Mouse (Mus musculus) inflammation-experienced regulatory T-cells, adult 6 months (primary cell): Measurements from ENCODE around the gene Gas1. TPM values are rescaled to one million over a fixed set of nuclear protein-coding genes. Genes with fewer than 3 reads are reported as not detected.

Experiments
- ATAC-seq: one replicate; pipeline ENCODE4 v1.8.0; 2017
- polyA plus RNA-seq, 3 experiments: library from polyadenylated mRNA; unstranded; fragments of 100-300 nt; shearing (Covaris generic); gene quantifications; one replicate each; pipeline ENCODE4 v1.2.1; 2017

Gas1 gene
- polyA plus RNA-seq, 3 experiments from 2014 or later = not detected

DNA sequence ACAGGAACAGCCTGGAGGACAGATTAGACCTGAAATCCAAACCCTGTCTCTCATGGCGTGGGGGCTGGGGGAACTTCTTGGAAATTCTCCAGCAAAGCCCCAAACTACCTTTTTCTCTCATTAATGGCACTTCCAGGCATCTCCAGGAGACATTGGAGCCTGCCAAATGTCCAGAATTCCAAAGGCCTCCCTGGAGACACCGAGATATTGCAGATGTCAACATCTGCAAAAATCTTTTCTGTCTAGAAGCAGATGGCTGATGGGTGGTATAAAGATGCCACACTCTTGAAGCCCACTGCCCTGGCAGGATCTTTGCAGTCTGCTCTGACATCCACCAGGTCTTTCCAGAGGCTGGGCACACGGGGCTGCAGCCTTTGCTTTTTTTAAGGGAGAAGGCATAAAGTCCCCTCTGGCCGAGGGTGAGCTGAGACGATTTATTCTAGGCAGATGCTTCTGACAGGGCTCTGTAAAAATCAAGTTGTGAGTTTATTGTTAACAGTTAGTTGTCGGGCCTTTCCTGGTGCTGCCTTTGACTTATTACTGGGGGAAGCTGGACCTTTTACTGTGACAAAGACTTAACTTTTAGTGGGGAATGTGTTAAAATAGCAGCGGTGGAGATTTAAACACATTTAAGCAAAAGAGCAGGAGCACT lies 4.7 kb downstream of the Gas1 start:
- ATAC-seq = no peak

DNA sequence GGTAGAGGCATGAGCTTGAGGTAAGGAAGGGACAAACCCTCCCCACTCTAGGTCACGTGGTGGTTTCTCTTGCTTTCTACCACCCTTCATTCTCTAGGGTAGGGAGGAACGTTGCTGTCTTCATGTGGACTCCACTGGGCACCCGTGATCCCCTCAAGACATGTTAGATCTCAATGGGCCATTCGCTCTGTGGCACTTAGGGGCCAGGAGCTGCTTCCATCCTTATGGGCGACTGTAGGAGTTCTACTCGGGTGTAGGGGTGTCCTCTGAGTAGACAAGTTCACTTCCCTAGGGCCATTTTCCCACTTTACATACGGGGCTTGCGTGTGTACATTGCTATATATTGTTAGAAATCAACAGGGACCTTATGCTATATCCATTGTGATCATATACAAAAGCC lies 5.4 kb downstream of the Gas1 start:
- ATAC-seq = no peak

DNA sequence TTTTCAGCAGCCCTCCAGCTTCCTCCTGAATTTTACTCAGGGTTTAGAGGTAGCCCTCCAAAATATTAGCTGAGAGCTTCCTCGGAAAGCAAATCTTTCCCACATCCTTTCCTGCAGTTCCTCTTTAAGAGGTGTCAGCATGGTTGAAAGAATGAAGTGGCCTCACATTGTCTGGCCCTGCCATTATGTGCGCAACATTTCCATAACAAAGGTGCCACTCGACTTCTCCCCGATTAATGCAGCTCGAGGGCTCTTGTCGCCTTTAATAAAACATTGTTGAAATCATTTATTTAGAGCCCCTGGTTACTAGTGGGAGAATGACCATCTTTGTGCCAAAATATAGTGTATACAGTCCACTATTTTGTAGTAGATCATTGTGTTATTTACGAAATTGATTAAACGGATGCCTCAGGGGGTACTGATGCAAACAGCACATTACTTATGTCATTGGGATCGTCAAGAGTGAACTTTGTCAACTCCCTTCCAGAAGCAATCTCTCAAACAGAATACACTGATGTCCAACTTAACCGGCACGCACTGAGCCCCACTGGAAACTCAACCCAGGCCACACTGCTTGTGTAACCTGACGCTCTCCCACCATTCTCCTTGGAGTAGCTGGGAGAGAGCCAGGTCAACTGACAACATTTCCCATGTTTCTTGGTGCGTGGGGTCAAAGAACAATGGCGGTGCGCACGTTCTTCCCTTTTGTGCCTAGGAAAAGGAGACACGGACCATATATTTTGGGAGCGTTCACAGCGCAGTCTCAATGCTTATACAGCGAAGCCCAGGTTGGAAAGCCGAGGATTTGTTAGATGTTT lies 6.1 kb downstream of the Gas1 start:
- ATAC-seq = no peak

DNA sequence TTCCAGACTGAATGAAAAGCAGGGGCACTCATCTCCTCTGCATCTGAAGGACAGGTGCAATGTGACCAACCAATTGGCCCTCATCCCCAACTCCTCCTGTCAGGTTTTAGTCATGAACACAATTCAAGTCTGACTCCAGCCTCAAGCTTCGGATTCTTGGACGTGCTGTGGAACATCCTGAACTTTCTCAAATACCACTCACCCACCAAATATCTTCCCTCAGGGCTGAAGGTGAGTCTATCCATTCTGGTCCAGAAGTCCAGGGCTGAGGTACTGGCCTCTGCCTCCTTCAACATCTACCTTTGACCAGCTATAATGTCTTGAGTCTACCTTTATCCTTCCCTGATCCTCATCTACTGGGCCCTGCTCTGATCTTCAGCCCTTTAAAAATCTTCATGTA lies 8.1 kb downstream of the Gas1 start:
- no peak for ATAC-seq

DNA sequence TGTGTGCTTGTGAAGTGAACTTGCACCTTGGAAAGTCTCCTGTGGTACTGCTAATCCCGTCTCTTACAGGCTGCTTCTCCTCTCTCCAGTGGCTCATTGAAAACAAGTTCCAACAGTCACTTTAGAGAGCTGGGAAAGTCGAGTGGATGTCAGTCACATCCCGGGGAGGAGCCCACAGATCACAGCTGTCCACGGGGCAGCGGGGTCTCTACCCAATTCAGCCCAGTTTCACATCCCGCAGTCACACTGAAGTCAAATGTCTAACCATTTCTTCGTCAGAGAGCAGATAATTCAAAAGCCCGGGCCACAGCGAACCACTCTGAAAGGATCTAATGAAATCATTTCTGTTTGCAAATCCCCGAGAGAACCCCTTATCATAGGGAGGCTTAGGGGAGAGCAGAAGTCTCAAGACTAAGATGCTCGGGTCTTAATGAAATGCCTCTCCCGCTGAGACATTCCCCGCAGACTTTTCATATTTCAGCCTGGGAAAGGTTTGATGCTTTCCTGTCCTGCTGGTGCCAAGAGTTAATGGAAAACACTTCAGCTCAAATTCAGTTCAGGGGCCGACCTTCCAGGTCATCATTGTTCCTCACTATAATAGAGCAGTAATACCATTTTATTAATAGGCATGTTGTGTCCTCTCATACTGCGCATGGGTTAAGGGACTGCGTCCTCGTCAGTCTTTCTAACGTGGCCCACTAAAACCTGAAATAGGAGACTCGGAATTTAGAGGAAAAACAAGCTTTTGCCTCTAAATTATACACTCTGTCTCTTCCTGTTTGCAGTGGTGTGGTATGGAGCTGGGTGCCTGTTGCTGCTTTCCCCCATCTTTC lies 20.7 kb downstream of the Gas1 start:
- ATAC-seq = no peak

DNA sequence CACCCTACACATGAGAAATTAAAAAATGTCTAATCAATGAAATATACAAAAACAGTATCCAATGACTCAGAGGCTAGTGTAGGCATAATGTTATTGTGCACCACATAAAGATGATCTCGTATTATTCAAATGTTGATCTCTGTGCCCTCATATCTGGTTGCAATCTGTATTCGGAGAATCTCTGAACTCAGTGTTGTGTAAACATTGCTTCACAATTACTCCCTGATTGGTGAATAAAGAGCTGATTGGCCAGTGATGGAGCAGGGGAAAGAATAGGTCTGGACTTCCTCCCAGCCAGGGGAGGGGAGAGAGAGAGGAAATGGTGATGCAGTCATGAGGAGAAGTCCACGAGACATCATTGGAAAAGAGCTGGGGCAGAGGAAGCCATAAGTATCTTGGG lies 23.0 kb downstream of the Gas1 start:
- ATAC-seq = no peak

DNA sequence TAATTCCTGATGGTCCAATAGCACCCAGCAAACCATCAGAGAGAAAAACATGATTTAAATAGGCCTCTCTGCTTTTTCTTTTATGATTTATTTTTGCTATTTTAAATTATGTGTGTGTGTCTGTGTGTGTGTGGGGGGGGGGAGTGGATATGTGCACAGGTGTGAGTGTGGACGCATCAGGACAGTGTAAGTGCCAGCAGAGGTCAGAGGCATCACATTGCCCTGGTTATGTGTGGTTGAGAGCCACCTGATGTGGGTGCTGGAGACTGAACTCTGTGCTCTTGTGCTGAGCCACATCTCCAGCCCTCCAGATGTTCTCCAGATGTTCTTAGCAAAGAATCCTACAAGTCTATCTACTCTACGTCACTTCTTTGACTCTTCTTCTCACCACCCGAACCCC lies 28.9 kb downstream of the Gas1 start:
- ATAC-seq = no peak

DNA sequence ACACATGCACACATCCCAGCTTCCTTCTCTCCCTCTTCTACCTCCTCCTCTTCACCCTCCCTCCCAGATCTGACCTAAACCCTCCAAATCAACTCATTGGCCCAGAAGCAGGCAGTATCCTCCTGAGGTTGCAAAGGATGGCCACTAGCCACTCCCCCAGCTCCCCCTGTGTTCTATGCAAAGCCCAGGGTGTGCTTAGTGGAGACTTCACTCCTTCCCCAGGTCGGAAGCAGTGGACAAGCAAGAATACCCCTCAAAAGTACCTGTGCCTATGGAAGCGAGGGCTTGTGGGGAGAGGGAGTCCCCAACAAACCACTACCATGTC lies 29.3 kb downstream of the Gas1 start:
- no peak for ATAC-seq

DNA sequence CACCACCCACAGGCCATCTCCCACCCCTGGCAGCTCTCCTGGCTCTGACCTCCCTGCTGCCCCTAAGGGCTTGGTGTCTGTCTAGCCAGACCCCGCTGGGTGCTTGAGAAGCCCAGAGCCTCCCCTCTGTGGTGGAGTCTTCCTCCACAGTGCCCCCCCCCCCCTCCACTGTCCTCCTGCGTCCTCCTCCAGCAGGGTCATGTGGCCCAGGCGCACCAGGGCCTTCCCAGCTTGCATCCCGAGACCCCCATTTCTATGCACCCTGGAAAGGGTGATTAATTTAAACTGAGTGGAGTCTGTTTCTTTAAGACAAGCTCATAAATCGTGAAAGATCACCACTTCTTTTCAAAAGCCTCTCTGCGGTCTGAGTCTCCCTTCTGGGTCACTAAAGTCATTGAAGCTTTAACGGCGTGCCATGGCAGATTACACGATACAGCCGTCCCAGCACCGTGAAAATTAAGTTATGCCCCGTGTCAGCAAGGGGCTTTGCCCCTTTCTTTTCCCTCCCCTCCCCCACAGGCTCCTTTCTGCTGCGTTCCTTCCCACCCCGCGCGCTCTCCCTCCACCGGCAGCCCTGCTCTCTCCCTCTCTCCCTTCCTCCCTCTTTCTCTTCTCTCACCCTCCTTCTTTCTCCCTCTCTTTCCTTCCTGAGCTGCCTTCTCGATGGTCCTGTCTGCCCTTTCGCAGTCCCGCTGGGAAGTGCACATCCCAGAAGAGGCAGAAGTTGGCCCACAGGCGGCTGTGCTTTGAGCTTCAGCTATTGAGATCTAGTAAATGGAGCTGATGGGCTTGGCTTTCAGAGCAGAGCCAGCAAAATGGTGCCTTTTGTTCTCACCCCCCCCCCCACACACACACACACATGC lies 29.9 kb downstream of the Gas1 start:
- ATAC-seq = no peak

DNA sequence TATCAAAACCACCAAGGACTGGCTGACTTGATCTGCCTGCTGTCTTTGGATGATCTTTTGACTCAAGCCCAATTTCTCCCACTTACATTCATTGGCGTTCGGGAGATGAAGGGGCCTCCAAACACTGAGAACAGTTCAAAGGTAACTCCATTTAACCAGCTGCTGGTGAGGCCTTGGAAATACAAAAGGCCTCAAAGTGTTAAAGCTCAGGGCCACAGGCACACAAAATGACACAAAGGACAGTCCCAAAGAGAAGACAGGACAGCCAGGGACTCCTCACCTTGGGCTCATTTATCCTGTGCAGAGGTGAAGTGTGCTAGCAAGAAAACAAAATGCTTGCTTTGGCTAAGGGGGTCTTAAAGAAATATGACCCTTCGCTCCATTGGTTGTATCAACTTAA lies 30.9 kb downstream of the Gas1 start:
- no peak for ATAC-seq

DNA sequence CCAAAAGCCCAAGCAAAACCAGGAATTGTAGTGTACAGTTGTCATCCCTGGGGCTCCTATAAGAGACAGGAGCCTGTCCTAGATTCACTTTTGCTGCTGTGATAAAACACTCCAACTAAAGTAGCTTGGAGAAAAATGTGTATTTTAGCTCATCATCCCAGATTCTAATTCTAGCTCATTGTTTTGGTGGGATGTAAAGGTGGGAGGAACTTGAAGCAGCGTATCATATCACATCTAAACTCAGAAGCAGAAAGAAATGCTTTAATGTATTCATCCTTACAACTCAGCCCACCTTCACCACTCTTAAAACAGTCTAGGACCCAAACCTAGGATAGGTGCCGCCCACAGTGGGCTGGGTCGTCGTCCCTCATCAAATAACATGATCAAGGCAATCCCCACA lies 40.2 kb downstream of the Gas1 start:
- ATAC-seq = no peak

DNA sequence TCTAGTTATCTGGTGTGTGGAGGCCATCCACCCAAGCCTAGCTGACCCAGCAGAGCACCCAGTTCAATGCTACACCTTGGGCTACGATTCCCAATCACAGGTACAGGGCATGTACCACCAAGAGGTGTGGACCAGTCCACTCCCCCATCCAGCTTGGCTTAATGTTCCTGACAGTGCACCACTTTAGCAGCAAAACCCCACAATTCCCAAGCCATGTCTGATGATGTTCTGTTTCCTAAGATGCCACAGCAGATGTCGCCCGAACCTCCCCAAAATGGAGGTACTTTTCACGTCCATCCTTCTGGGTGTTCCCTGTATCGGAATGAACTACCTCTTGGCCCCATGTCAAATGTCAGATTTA lies 42.7 kb downstream of the Gas1 start:
- no peak for ATAC-seq

DNA sequence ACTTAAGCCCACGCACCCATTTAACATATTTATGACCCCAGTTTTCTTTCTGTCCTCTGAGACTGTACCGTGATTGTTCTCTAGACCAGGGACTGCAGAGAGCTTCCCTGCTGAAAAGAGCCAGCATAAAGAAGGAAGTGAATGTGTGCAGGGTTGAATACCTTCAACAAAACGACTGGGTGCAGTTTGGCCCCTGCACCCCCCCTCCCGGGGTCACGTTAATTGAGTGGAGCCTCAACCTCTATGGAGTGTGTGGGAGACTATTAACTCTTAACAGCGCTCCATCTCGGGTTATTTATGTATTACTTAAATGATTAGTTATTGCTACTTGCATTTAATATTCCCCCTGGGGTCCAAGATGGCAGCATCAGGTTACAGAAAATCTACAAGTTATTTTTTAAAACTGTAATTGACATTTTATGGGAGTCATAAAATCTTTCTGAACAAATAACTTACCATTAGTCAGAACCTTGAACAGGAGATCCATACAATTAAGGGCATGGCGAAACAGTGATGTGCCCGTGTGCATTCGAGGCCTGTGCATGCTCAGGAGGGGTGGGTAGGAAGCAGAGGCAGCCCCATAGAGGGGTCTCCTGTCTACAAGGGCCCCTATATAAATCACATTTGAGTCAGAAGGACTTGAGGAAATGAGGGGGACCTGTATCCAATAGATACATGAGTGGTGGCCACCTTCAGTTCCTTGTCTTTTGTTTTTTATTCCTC lies 43.3 kb downstream of the Gas1 start:
- ATAC-seq = no peak

DNA sequence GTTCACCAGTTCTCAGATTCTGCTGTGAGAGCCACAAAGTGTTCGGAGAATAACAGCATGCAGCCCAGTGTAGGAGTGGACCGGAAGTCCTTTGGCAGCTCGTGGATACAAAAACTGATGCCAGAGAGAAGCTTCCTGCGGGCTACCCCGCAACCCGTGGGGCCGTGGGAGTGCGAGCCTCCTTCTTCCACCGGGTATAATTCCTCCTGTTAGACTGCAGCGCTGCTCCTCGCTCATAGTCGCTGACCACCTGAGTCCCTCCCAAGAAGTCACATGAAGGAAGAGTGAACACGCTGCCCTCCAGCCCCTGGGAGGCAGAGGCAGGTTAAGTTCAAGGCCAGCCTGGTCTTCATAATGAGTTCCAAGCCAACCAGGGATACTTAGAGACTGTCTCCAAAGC lies 45.4 kb downstream of the Gas1 start:
- ATAC-seq = no peak

DNA sequence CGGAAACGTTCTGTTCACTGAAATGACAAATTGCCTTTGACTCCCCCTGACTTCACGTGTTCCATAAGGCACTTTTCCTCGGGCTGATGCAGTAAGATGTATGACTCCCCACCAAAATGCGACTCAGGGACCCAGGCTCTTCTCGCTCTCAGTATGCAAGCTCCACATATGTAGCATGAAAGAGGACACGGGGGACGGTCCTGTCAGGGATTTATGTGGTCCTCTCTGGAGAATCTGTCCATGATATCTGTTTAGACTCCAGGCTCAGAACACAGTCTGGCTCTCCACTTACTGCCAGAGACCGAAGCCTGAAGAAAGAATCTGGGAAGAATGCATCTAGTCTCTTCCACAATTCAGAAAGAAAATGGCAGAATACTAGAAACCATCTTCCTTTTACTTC lies 47.6 kb downstream of the Gas1 start:
- no peak for ATAC-seq

DNA sequence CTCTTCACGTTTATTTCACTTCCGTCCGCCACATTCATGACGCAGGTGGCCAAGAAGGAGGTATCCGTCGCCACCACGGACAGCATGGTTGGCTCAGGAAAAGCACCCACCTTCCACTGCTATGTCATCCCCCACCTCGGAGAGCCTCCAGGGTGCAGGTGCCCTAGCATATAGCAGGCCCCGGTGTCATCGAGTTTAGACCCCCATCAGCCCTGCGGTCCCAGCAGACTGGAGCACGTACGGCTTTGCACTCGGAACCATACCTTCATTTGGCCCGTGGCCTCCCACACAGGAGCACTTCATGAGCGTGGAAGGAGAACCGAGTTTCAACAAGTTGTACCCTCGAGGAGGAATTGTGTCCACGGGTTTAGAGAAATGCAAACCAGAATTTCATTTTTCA lies 50.8 kb downstream of the Gas1 start:
- ATAC-seq = no peak

DNA sequence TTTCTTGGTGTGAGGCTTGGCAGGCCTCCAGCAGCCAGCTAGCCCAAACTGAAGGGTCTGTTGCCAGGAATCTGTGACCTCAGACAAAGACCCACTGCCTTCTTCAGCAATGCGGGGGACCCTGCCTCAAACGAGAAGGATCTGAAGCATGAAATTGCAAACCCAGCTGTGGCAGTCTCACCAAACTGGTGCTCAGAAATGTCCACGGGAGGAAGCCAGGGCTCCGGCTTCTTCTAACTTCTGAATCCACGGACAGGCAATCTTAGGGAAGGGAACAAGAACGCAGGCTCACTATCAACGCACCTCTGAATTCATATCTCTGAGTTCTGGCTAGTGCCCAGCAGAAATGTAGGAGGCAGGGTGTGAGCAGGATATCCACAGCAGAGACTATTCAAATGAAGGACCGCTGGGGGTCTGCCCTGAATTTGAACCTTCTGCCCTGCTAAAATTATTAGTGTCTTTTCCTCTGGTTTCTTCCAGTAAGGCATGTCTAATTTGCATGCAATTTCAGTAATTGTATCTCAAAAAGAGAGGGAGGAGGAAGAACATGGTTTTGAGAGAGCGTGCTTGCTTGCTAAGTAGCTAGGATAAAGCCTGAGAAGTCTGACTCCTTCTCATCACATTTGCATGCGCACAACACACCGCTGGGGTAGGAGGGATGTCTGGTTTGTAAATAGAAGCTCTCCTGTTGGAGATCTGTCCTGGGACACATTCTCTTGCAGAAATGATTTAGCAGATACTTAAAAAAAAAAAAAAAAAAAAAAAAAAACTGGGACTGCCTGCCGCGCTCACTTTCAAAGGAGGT lies 51.5 kb downstream of the Gas1 start:
- ATAC-seq = no peak

DNA sequence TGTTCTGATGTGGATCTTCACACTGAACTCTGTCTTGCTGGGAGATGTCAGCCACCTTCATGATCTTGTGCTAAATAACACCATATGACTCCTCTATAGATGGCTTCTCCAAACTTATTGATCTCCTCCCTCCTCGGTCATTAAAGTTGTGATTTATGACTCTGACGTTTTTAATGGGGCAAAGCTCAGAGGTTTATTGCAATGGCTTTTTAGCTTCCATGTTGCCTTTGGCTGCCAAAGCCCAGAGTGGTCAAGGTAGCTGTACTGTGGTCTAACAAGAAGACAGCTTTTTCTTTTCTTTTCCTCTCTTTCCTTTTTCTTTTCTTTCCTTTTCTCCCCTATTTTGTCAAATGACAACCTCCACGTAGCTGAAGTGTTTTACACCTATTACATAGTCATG lies 52.1 kb downstream of the Gas1 start:
- no peak for ATAC-seq

DNA sequence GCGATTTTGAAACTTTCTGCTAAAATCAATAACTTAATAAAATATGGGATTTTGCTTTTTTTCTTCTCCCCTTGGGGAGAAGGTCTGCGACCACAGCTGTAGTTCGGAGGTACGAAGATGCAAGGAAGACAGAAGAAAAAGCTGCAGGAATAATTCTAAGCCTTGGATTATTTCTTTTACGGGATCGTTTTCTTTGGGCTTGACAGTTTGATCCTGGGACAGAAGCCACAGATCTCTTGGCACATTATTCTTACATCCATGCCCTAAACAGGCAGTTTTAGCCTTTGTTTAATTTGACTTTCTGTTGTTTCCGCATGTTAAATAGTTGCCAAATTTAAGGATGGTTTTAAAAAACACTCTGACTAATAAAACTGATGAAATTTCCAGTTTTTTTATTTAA lies 52.7 kb downstream of the Gas1 start:
- no peak for ATAC-seq
